Mouse (Mus musculus): ENCODE measurements around the gene Pnn.

- TF ChIP-seq CTCF (IDR thresholded peaks at IDR 0.05; ENCODE audit: low read depth) (no peak), EP300 (IDR thresholded peaks at IDR 0.05; ENCODE audit: low read depth) (no peak)
Observed at GRCm38 (mm10) chr12:59055196-59055850, 11.4 kb upstream of the Pnn start.

Measured in liver, postnatal 0 days (tissue).